Mouse (Mus musculus) induced T-regulatory cell, adult 2 months (primary cell): ENCODE data around the gene Kcna2.

Experiments
- DNase-seq: peaks from one replicate; pipeline ENCODE4 v3.0.0-alpha.2; 2012; ENCODE audit warnings: low read depth

Gene Kcna2

DNA sequence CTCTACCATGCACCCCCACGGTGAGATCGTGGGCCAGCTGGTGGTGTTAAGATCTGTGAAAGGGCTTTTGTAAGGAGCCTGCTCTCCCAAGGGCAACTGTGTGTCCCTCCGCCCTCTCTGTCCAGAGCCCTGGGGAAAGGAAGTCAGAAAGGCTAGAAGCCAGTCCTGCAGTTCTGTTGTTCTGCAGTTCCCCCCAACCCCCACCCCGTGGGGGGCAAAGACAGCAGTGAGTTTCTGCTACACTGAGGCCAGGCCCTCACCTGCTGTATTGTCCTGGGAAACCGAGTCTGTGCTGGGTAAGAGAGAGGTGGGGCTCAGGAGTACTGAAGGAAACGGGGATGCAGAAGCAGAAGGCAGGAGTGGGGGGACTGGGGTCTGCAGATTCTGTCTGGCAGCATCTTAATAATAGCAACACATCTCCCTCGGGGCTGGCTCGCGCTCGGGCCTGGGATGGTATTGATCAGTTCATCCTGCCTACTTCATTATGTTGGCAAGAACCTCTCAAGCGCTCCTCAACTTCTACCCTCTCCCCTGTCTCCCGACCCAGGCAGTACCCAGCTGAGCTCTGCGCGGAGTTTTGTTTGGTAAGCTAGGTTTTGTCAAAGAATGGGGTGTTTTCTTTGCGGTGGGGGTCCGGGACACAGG, at the start of gene Kcna2:
TSS of gene Kcna2 (plus strand) at position 336 of the 645 bp plus-strand sequence.
- DNase-seq, result no peak

DNA sequence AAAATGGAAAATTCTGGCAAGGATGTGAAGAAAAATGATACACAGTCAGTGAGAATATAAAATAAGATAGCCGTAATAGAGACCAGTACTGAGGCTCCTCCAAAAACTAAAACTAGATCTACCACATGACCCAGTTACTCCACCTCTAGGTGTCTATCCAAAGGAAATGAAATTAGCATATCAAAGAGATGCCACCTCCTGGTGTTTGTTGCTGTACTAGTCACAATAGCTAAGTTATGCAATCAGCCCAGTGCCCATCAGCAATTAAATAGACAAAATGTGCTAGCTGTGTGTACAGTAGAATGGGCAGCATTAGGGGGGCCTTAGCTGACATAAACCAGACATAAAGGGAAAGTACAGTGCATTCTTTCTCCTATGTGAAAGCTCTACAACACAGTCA, 39.5 kb upstream of the Kcna2 start:
- peak; percentile 53 for DNase-seq

DNA sequence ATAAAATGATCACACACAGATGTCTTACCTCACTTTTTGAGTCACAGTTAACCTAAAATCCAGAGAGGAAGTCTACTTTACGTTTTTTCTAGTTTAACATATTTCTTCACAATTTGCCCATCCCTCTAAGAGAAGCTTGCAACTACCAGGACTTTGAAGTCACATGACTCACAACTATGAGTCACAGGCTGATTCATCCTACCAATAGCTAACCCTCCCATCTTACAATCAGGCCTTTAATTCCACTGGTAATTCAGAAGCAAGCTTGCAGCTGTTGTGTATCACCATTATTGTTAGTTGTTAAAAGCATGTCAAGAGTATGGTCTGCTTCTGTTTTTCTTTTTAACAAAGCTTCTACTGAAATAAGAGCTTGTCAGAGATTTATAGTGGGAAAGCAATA, 38.2 kb upstream of the Kcna2 start:
- DNase-seq, result peak; percentile 65

DNA sequence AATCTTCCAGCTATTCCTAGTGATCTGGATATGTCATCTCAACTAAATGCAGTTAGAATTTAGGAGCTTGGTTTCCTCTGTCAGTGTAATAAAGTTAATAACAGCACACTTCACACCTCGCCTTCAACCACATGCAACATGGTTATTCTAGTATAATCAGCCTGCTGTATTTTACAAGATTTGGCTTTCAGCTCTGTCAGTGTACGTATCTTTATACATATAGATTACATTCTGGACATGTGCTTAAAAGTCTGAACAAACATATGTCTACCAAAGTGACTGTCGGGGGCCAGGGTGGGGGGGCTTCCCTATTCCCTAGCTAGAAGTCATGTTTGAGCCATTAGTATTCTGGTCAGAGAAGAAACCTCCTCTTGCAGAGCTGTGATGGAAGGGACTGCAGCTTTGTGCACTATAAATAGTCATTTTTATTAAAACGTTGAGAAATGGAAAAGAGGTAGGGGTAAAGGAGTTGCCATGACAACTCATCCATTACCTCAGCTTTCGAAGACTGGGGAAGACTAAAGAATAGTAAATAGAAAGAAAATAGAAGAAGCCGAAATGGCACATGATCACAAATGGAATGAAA, 35.3 kb upstream of the Kcna2 start:
- DNase-seq, result no peak

DNA sequence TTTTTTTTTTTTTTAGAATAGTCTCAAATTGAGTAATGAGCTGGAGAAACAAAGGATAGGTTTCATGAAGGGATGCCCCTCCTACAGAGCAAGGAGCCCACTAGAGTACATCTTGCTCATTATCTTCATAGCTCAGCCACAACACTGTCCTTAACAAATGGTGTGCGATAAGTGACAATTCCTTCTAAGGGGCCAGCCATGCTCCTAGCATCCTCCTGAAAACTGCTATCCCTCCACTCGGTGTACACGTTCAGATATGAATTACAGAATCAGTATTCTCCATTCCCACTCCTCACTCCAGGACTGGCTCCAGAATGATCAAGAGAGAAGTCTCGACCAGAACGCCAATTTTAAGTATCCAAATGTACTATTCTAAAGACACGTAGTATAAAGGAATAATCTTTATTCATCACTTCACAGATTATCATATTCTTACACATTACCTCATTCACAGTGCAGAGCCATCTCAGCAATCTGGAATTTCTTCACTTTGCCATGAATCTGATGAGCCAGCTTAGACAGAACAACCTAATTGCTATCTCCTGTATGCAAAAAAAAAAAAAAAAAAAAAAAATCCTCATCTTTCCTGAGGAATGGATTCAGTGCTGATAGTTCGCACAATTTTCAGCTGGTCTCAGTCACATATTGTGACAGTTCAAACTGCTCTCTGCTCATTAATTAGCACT, 34.6 kb upstream of the Kcna2 start:
- DNase-seq, result no peak

DNA sequence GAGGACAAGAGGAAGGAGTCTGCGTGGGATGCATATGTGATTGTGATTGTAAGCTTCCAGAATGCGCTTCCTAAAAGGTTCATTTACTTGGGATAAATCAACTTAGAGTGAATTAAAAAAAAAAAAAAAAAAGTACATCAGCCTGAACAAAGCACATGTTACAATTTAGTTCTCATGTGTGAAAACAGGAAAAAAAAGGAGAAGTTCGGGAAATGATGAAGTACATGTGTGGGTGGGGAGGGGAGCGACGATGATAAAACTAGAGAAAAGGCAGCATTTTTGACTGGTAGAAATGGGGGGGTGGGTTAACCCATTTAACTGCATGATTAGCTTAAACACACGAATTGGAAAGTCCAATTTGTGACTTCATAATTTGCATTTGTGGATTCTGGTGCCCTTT, 33.7 kb upstream of the Kcna2 start:
- no peak for DNase-seq

DNA sequence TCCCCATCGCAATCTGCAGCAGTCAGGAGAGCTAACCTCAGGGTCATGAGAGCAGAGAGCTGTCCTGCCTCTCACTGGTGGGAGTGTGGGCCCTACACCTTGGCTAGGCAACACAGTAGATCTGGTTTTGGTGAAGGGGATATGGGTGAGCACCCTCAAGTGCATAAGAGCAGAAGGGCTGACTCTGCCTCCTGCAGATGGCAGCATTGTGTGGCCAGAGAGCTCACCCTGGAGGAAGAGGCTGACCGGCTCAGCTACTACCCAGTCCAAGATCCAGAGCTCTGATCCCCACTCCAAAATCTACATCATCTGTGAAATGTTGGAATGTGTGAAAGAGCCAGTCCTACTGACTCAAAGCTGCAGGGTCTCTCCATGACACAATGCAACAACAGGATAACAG, 27.1 kb upstream of the Kcna2 start:
- DNase-seq, result no peak

DNA sequence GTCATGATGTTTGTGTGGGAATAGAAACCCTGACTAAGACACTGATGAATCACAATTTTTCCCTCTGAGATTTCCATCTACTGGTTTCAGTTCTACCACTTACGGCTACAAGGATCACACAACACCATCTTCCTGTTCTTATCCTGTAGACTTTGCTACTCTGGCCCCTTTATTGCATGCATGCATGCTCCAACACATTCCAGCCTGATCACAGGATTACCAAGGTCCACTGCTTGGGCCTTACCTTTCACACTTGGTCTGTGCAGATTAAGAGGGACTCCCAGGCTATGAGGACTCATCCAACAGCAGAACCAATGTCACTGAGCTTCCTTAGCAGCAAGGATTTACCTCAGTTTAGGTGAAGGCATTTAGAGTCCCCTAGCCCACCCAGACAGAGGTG, 25.2 kb upstream of the Kcna2 start:
- no peak for DNase-seq

DNA sequence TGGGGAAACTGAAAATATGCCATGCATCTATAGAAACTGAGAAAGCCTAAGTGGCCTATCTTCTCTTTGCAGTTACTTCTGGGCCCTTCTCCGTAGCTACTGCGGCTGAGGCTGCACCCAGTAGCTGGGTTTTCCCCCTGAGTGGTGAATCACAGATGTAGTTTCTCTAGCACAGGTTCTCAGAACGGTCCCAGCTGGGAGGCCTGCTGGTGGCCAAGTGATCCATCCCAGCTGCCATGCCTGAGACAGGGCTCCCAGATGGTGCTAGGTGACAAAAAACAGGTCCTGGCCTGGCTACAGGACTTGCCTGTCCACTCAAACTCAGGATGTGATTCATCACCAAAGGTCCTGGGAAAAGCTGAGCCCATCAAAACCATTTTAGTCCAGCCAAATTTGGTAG, 24.3 kb upstream of the Kcna2 start:
- peak; percentile 82 for DNase-seq

DNA sequence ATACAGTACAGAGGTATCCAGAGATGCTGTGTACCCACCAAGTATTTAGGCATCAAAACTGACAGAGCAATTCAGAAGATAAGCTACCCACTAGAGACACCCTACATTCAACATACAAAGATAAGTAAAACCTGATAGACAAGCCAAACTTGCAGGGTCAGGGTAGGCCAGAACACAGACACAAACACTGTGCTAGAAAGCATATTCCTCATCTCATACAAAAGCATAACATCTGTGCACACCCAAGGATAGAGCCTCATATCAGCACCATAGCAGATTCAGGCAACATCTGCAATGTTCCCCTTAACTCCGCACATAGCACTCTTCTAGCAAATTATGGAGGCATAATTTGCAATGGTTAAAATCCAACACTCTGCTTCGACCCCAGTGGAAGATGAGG, 23.8 kb upstream of the Kcna2 start:
- DNase-seq, result no peak

DNA sequence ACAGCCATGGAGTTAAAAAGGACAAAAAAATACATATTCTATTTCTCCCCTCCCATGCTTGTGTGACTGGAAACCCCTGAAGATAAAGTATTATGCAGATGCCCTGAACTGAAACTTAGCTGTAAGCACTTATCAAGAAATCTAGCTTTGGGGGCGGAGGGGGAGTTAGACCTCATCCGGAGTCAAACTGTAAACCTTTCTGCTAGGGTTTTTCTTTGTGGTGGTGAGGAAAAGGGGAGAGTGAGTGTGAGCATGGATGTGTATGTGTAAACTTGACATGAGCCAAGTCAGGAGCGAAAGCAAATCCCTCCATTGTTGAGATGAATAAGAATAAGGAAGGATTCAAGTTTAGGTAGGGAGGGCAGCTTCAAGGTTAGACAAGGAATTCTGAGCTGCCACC, 20.1 kb upstream of the Kcna2 start:
- DNase-seq, result peak; percentile 86

DNA sequence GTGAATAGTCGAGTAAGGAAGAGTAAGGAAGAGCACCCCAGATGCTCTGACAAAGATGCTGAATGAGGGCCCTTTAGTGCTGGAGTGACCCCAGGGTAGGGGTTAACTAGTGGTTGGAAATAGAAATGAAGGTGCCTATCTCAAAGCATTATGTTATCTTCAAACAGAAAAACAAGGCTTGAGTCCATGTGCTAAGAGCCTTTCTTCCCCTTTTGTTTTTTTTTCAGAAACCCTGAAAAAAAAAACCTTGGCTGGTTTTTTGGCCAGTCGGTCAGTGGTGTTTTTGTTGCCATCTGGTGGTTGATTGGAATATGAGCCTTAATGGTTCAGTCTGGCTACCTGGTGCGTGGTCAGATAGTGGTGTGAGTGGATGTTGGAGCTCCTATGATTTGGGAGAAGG, 19.7 kb upstream of the Kcna2 start:
- DNase-seq, result peak; percentile 63

DNA sequence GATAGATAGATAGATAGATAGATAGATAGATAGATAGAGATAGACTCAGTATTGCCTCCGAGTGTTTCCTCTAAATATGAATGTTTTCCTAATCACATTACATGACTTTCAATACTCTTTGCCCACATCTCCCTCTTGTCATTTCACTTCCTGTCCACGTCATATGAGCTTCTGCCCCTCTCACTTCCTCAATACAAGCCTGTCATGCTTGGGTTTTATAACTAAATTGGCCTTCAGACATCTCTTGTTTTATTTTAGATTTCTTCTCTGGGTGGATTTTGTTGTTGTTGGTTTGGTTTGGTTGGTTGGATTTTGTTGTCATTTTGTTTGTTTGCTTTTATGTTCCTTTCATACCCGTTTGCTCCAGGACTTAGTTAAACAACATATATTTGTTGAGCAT, 16.4 kb upstream of the Kcna2 start:
- peak; percentile 64 for DNase-seq

DNA sequence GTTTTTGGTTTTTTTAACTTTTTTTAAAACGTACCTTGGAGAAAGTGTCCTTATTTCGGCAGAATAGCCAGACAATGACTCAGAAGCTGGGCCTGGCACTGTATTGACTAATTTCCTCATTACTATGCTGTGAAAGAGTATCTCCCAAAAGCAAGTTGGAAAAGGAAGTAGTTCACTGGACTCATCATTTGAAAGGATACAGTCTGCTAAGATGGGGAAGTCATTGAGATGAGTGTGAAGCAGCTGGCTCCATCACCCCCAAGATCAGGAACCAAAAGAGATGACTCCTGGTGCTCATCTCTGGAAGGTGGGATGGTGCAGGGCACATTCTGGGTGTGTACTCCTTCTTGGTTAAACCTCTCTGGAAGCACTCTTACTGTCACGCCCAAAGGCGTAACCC, 13.5 kb upstream of the Kcna2 start:
- no peak for DNase-seq

DNA sequence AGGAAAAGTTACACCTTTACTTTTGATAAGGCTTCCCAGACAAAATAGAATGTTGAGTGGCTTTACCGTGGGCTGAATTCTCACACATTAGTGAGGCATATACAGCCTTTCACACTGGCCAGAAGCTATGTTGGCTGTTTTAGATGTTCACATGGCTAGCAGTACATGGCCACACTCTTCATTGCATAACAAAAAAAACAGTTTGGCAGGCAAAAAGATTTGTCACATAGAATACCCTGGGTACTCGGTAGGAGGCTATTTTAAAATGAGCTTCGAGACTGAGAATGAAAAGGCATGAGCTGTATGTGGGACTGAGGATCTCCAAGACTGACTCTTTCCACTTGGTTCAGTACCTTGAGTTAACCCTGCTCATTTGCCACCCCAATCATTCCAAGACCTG, 12.1 kb upstream of the Kcna2 start:
- DNase-seq, result no peak

DNA sequence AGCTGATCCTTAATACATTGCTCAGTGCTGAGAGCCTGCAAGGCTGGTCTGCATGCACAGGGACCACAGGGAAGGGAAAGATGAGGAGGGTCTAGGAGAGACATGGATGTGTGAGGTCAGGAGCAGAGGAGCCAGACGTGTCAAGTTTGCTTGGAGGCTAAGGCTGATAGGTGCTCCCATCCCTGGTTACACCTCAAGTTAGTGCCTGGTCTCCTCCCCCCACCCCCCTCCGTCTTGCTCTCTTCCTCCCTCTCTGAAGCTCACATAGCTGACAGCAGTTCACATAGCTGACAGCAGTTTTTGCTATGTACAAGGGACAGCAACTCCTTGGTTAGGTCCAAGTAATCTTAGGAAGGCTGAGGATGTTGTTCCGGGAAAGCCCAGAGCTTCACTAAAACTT, 11.5 kb upstream of the Kcna2 start:
- peak; percentile 55 for DNase-seq

DNA sequence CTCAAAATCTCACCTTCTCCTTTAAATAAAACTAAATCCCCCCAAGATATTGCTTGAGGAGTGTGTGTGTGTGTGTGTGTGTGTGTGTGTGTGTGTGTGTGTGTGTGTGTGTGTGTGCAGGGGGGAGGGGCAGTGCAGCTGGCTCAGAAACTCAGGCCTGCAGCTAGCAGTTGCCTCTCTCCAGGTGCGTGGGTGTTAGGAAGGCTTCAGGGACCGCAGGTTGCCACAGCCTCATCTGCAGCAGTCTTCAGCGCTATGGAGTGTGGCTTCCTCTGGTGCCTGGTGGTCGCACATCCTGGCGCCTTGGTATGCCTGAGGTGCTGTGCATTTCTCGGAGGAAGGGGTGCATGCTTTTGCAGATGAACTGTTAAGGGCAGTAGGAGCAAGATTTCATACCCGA, 10.9 kb upstream of the Kcna2 start:
- DNase-seq, result no peak

DNA sequence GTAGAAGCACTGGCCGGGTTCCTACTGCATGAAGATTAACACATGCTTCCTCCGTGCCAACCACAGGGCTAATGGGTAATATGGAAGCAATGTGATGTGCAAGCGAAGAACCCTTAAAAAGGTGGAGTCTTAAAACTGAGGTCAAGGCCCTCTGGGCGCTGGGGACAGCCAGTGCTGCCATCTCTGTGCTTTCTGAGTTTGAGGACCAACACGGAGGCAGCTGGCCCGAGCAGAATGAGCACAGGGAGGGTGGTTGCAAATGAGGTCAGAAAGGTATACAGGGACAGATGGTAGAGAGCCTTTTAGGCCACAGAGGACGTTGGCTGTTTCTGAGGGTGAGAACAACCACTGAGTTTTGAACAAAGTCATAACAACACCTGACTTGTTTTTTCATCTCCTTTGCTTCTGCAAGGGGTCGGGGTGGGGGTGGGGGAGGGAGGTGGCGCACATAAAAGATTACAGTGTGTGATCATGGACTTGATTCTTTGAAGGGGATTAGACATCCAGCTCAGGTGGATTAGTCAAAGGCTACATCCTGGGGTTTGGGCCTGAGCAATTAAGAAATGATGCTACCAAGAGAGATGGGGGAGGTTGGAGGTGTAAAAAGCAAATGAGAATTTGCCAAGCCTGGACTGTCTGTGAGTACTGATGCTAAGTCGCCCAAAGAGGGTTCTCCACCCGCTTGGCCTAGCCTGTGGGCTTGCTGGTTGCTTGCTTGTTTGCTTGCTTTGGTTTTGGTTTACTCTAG, 10.4 kb upstream of the Kcna2 start:
- peak; percentile 70 for DNase-seq

DNA sequence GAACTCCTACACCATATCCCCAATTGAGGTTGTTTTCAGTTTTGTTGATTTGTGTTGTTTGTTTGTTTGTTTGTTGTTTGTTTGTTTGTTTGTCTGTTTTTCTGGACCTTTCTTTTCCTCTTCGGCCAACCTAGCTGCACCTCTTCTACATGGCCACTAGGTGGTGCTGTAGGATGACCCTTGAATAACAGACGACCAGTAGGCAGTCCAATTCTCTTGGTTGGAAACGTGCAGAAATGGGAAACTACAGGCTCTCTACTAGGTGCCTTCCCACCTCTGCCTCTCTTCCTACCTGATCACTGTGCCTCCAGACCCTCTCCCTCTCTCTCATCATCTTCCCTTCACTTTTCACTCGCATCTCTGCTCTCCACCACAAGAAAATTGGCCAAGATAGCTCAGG, 6.9 kb upstream of the Kcna2 start:
- DNase-seq, result peak; percentile 85

DNA sequence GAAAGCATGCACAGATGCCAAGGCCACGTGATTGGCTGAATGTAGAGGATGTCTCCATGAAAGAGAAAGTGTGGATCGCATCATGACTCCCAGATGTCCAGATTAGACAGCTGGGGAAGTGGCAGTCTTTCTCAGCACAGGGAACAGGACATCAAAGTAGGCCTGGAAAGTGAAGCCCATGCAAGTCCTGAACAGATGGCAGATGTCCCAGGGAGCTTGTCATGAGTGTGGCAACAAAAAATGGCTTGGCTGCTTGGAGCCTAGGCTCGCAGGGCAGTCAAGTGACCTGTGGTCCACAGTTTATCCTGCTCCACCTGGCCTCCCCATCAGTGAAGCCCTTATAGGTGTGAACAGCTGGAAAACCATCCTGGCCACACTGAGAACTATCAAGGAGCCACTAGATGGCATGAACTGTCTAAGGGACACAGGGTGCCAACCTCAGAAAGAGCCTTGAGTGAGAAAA, 4.6 kb upstream of the Kcna2 start:
- DNase-seq, result no peak

DNA sequence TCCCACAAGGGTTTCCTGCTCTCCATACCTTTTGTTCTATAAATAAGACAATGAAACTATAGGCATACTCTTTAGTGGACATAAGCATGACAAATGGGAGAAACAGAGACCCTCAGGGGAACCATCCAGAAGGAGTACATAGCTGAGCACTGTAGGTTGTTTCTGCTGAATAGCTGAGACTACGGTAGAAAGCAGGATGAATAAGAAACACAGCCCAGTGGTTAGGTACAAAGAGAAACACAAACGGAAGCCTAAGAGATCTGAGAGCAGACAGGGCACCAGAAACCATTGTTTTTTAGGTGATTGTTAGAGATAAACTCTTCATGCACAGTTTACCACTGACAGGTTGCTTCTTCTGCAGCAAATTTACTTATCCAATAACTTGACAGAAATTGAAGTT, 1.1 kb upstream of the Kcna2 start:
- peak; percentile 71 for DNase-seq

DNA sequence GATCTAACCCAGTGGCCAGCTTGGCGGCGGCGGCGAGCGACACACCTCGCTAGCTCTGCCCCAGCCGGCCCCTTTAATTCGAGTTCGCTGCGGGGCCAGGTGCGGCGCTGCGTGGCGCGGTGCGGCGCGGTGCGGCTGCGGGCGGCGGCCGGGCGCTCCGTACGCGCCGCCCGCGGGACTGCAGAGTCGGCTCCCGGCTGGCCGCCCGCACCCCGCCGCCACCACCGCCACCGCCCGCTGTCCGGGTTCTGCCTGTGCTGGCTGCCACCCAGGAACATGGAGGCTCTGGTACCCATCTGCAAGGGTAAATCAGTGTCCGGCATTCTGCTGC, 475 bp downstream of the Kcna2 start:
- no peak for DNase-seq
